Mouse (Mus musculus) left cerebral cortex, postnatal 4 days (tissue): ENCODE results near the gene Serpina6. TPM values are rescaled to one million over a fixed set of nuclear protein-coding genes. Genes with fewer than 3 reads are reported as not detected.

Source experiments
- DNase-seq: peaks from one replicate; pipeline ENCODE4 v3.0.0-alpha.2; 2022
- intact Hi-C: fragments of 180-260 bp; cut with DNase I; formaldehyde crosslinking; loops from one replicate; pipeline ENCODE4 v1.15.1; 2025
- total RNA-seq, 2 experiments: library from RNA; stranded (reverse); gene quantifications; 2 replicates each; pipeline ENCODE4 v1.2.3; 2021

Serpina6 gene
- total RNA-seq, 2 experiments from 2014 or later, result not detected

GRCm38 (mm10) chr12:103657991-103658390 is 979 bp upstream of the Serpina6 start:
- intact Hi-C loops, result no loop called here
- no peak for DNase-seq

DNA sequence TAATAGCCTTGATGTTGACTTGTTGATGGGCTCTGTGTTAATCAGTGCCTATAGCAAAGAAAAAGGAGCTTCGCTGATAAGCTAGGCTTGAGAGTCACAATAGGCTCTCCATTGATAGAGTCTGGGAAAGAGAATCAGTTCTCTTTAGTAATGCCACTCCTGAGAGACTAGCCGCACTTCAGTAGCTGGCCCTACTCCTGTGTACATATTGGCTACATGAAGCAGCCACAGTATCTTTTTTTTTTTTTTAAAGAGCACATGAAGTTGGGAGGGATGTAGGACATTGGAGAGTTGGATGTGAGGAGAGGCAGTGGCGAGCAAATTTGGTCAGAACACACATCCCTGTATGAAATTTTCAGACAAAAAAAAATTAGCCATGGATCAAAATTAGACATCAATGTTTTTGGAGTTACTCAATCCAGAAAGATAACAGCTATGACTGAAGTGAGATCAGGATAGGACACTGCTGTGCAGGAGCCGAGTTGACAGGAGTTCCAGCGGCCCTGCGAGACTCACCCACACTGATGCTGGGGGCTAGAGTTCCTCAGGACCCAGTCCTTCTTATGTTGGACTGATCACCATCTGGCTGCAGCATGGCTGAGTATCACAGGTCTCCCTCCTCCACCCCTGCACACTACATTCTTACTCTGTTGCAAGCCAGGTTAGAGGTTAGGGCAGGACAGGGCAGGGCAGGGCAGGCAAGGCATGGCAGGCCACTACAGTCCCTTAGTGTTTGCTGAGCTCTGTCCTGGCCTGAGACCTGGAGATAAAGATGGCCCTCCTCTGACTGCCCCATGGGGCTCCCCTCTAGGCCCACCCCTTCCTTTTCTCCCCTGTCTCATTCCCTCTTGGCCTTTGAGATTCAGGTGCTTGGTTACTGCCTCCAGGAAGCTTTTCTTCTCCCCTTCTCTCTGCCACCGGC is 1.6 kb downstream of the Serpina6 start:
- intact Hi-C loops, result no loop called here
- DNase-seq, result no peak

DNA sequence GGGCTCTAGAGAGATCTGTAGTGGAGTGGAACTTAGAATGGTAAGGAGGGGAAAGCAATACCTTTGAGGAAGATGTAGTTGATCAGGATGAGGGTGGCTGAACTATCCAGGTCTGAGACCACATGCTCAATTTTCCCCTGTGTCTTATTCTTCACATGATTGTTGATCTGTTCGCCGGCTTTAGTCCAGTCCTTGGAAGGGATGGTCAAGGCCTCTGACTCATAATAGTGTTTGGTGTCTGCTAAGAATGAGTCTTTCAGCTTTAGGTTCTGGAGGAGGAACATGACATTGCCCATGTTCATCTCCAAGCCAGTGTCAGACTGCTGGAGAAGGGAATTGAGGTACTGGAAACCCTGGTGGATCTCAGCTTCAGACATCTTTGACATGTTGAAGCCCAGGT is 3.2 kb downstream of the Serpina6 start:
- intact Hi-C loops, result no loop called here

DNA sequence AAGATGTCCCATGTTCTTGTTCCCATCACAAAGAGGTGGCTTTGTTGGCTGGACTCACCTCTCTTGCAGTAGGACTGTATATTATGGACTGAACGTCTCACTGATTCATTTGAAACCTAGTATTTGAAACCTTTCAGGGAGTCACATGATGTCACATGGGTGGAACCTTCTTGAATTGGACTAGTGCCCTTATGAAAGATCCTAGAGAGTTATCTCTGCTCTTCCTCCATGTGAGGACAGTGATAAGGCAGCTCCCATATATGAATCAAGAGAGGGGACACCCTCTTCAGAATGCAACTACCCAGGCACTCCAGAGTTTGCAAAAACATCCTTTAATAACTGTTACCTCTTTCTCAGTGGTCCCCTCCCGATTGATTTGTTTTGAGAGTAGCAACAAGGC is 10.7 kb downstream of the Serpina6 start:
- DNase-seq, result no peak
- intact Hi-C loops, result loop anchor here (10.0 kb wide), 2 partner anchors 102 to 132 kb away; no protein-coding TSS in a partner anchor

More for the DNA sequence above, 3.2 kb downstream of the Serpina6 start:
- DNase-seq, result no peak

- intact Hi-C loops, result loop anchor here (5.0 to 10.0 kb wide), 3 partner anchors 100 to 217 kb away; partner anchors contain the start of gene Ddx24
- DNase-seq, result no peak
Measured at GRCm38 (mm10) chr12:103644601-103645000, 12.4 kb downstream of the Serpina6 start.

DNA sequence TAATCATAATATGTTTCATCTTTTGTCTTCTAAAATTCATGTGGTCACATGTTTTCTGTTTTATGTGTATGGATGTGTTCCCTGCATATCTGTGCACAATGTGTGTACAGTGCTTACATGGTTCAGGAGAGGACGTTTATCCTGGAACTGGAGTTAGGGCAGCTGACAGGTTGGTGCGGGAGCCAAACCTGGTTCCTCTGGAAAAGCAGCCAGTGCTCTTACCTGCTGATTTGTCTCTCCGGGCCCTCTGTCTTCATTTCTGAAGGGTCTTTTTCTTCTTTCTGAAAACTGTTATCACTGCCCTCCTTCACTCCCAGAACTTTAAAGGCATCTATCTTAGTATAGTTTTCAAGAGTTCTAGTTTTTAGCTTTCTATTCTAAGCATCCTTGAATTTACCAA is 13.2 kb downstream of the Serpina6 start:
- intact Hi-C loops, result loop anchor here (5.0 to 10.0 kb wide), 3 partner anchors 99 to 217 kb away; partner anchors contain the start of gene Ddx24
- no peak for DNase-seq

DNA sequence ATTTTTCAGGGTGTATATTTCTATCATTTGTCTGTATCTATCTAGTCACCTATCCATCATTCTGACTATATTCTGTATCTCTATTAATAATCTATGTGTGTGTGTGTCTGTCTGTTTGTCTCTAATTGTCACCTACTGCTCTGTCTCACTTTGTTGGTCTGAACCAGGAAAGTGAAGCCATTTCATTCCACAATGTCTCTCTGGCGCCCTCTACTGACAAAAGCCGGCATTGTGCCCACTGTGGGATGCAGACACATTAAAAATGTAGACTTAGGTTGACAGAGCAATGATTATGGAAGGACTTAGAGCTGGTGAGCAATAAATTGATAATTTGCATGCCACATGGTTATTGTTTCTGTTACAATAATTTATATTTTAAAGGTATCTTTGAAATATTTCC is 13.7 kb downstream of the Serpina6 start:
- intact Hi-C loops, result loop anchor here (5.0 to 10.0 kb wide), 3 partner anchors 99 to 216 kb away; partner anchors contain the start of gene Ddx24

GRCm38 (mm10) chr12:103635846-103636245 is 21.2 kb downstream of the Serpina6 start:
- intact Hi-C loops, result no loop called here
- no peak for DNase-seq

More for the DNA sequence above, 13.7 kb downstream of the Serpina6 start:
- DNase-seq, result peak; percentile 83

DNA sequence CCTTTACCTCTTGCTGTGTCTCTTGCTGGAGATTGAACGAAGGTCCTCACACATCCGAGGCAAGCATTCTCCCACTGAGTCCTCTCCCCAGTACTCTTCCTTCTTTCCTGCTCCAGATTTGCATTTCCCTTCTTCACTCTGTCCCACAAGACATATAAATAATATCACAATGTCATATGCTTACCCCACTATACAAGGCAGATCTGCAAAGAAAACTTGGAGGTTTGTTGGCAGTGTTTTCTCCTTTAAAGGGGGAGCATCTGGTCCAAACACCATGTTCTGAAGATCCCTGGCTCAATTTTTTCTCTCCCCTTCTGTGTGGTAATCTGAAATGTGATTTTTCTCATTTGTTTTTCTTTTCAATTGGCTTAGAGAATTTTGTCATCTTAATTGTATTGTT is 22.6 kb downstream of the Serpina6 start:
- no peak for DNase-seq
- intact Hi-C loops, result no loop called here

DNA sequence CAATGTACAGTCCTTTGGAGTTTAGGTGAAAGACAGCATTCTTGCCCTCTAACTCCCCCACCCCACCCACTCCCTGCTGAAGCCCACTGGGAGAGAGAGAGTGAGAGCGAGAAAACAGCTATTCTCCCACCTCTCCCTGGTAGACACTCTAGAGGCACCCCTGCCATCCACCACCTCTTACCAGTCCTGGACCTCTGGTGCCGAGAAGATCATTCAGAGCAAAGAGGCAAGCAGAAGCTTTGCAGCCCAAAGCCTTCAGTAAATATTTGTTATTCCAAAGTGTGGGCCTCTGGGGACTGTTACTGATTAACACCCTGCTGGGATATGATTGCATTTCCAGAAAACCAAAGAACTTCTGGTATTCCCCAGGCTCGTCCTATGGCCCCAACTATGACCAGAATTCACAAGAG is 25.8 kb downstream of the Serpina6 start, which contains the start of gene Serpina10:
Serpina10 (minus strand) TSS at position 242 of the 410 bp plus-strand sequence.
- intact Hi-C loops, result no loop called here
- DNase-seq, result no peak

- intact Hi-C loops, result no loop called here
- DNase-seq, result no peak
Measured at GRCm38 (mm10) chr12:103616860-103617261, 40.2 kb downstream of the Serpina6 start.

- intact Hi-C loops, result no loop called here
- DNase-seq, result no peak
Measured at GRCm38 (mm10) chr12:103615734-103616133, 41.3 kb downstream of the Serpina6 start.

- no peak for DNase-seq
- intact Hi-C loops, result no loop called here
Measured at GRCm38 (mm10) chr12:103615141-103615540, 41.9 kb downstream of the Serpina6 start.

DNA sequence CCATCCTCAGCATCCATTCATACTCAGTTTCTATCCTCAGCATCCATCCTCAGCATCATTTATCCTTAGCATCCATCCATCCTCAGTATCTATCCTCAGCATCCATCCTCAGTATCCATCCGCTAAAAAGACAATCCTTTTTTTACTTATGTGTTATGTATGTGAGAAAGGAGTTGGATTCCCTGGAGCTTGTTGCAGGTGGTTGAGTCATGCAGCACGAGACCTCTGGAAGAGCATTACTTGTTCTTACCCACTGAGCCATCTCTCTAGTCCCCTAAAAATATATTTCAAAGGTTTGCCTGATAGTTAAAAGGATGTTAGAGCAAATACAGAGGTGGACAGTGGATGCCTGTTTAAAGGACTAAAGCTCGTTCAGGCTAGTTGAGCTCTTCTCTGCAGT is 55.2 kb downstream of the Serpina6 start:
- intact Hi-C loops, result no loop called here

GRCm38 (mm10) chr12:103600364-103600763 is 56.6 kb downstream of the Serpina6 start:
- intact Hi-C loops, result no loop called here
- DNase-seq, result no peak

More for the DNA sequence above, 55.2 kb downstream of the Serpina6 start:
- no peak for DNase-seq

- DNase-seq, result no peak
- intact Hi-C loops, result no loop called here
Measured at GRCm38 (mm10) chr12:103598411-103598810, 58.6 kb downstream of the Serpina6 start.

Other genes with a start within 250 kb of the Serpina6 start
- gene 9330161L09Rik, start 249.4 kb downstream of the Serpina6 start, total RNA-seq, result 1 to 10 TPM; 2.6 to 5.7 TPM
- 100 to 1,000 TPM; 123 to 143 TPM for gene Ddx24, start 231.4 kb downstream of the Serpina6 start, total RNA-seq
- gene Ifi27, start 223.0 kb downstream of the Serpina6 start, total RNA-seq, result 10 to 100 TPM; 19.2 to 23.7 TPM
- gene Ifi27l2a, start 213.5 kb downstream of the Serpina6 start, total RNA-seq, result 1 to 10 TPM; 1.6 to 2.1 TPM
- gene Ifi27l2b, start 200.0 kb downstream of the Serpina6 start, total RNA-seq, result not detected
- gene Ppp4r4, start 124.9 kb downstream of the Serpina6 start, total RNA-seq, result 1 to 10 TPM; 7.2 to 8.1 TPM
- not detected for gene Serpina10, start 25.8 kb downstream of the Serpina6 start, total RNA-seq
- gene Serpina16, start 18.9 kb upstream of the Serpina6 start, total RNA-seq, result not detected
- not detected for gene Serpina1f, start 38.3 kb upstream of the Serpina6 start, total RNA-seq
- not detected for gene Serpina1d, start 116.4 kb upstream of the Serpina6 start, total RNA-seq
- not detected for gene Serpina1b, start 173.2 kb upstream of the Serpina6 start, total RNA-seq
- gene Serpina1a, start 206.3 kb upstream of the Serpina6 start, total RNA-seq, result not detected
- not detected for gene Serpina1c, start 247.7 kb upstream of the Serpina6 start, total RNA-seq